Mouse (Mus musculus): ENCODE results near the gene Tmem144. TPM values are rescaled to one million over a fixed set of nuclear protein-coding genes. Genes with fewer than 3 reads are reported as not detected.

The Tmem144 gene
- 5.3 TPM for polyA plus RNA-seq (2014; fragmentation: Illumina TruSeq; extraction: RNeasy Lipid Tissue Mini Kit (QIAGEN cat#74804); ENCODE audit: low read depth, low replicate concordance)

DNA sequence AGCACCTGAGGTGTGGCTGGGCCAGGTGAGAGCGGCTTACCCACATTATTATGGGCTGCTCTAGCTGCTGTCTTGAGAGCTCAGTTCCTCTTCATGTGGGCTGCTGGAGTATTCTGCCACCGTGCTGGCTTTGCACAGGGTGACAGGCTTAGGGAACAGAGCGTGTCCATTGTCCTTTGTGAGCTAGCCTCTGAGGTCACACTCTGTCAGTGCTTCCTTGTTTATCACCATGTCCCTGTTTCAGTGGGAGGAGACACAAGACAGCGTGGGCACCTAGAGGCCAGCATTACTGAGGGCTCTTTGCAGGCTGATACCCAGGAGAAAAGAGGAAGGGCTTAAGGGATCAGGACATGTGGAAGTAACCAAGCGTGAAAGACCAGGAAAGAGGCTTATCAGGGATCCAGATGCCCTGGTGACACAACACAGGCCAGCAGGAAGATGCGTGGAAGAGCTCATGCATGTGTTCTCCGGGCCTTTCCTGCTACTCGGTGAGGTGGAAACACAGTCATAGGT lies at the start of gene Tmem144:
Tmem144 (minus strand) TSS at position 120 of the 513 bp plus-strand sequence.

GRCm38 (mm10) chr3:79884305-79884704 lies 31.7 kb upstream of the Tmem144 start, which contains the start of gene Fam198b:
Gene Fam198b (plus strand): TSS chr3:79884533.

Other genes starting within 250 kb of the Tmem144 start
- 1.6 TPM for gene 4930579G24Rik, start 223.7 kb downstream of the Tmem144 start, polyA plus RNA-seq (2014; fragmentation: Illumina TruSeq; extraction: RNeasy Lipid Tissue Mini Kit (QIAGEN cat#74804); ENCODE audit: low read depth, low replicate concordance)
- 501 TPM for gene Etfdh, start 223.3 kb downstream of the Tmem144 start, polyA plus RNA-seq (2014; fragmentation: Illumina TruSeq; extraction: RNeasy Lipid Tissue Mini Kit (QIAGEN cat#74804); ENCODE audit: low read depth, low replicate concordance)
- not detected for gene Rxfp1, start 114.9 kb downstream of the Tmem144 start, polyA plus RNA-seq (2014; fragmentation: Illumina TruSeq; extraction: RNeasy Lipid Tissue Mini Kit (QIAGEN cat#74804); ENCODE audit: low read depth, low replicate concordance)
- gene Fam198b, start 31.8 kb upstream of the Tmem144 start, polyA plus RNA-seq (2014; fragmentation: Illumina TruSeq; extraction: RNeasy Lipid Tissue Mini Kit (QIAGEN cat#74804); ENCODE audit: low read depth, low replicate concordance) = 0.48 TPM

Data from liver, adult 10 weeks (tissue).